Mouse (Mus musculus): ENCODE measurements around the gene Rnf187.

Rnf187 gene

GRCm38 (mm10) chr11:58901080-58901479 lies 37.6 kb downstream of the Rnf187 start:
- DNase-seq (ENCODE audit: low read depth, low spot score): no peak

GRCm38 (mm10) chr11:58897485-58897884 lies 41.2 kb downstream of the Rnf187 start:
- no peak for DNase-seq (ENCODE audit: low read depth, low spot score)

- no peak for DNase-seq (ENCODE audit: low read depth, low spot score)
Observed at GRCm38 (mm10) chr11:58894456-58894855, 44.3 kb downstream of the Rnf187 start.

GRCm38 (mm10) chr11:58890511-58890910 lies 48.2 kb downstream of the Rnf187 start:
- DNase-seq (ENCODE audit: low read depth, low spot score): no peak

GRCm38 (mm10) chr11:58883756-58884155 lies 55.0 kb downstream of the Rnf187 start:
- DNase-seq (ENCODE audit: low read depth, low spot score): no peak
